Mouse (Mus musculus) kidney, embryonic 14.5 days (tissue): ENCODE measurements around the gene Ces1d. TPM values are rescaled to one million over a fixed set of nuclear protein-coding genes. Genes with fewer than 3 reads are reported as not detected.

Experiments used
- polyA plus RNA-seq: library from polyadenylated mRNA; unstranded; fragments of >200 nt; fragmentation: Nextera tagmentation; extraction: Ambion mirVana; gene quantifications from 2 replicates; pipeline ENCODE4 v1.2.1, GENCODE M21; 2014

Ces1d gene
- polyA plus RNA-seq, 1 experiment from 2014 or later, result 0.14 TPM

Other genes with a start within 250 kb of the Ces1d start
- 0.03 TPM in 1 of 2 replicates, not detected in the other for gene Slc6a2, start 237.8 kb downstream of the Ces1d start, polyA plus RNA-seq
- not detected in 2 replicates for gene Ces1a, start 149.6 kb downstream of the Ces1d start, polyA plus RNA-seq
- not detected in 2 replicates for gene Ces1b, start 117.8 kb downstream of the Ces1d start, polyA plus RNA-seq
- gene Ces1c, start 66.6 kb downstream of the Ces1d start, polyA plus RNA-seq, result not detected in 2 replicates
- not detected in 2 replicates for gene Ces1e, start 31.8 kb upstream of the Ces1d start, polyA plus RNA-seq
- not detected in 2 replicates for gene Ces1f, start 81.9 kb upstream of the Ces1d start, polyA plus RNA-seq
- not detected in 2 replicates for gene Ces1g, start 139.5 kb upstream of the Ces1d start, polyA plus RNA-seq
- gene Ces1h, start 181.9 kb upstream of the Ces1d start, polyA plus RNA-seq, result not detected in 2 replicates